Mouse (Mus musculus) gastrocnemius, postnatal 10 days (tissue): ENCODE measurements around the gene Cpxm2. TPM values are rescaled to one million over a fixed set of nuclear protein-coding genes. Genes with fewer than 3 reads are reported as not detected.
A peak's percentile ranks its signal among the peaks of the same experiment; 100 is the strongest.

Experiments used
- DNase-seq: peaks from one replicate; pipeline ENCODE4 v3.0.0; 2021; ENCODE audit warnings: mixed read lengths
- total RNA-seq, 2 experiments: library from RNA; stranded (reverse); gene quantifications; 2 replicates each; pipeline ENCODE4 v1.2.3; 2021

Gene Cpxm2
- total RNA-seq, 2 experiments from 2014 or later = 13.1 to 14.6 TPM

- DNase-seq = no peak
These were observed 9.2 kb downstream of the Cpxm2 start for GRCm38 (mm10) chr7:132145227-132145800.

- no peak for DNase-seq
These were observed 25.9 kb downstream of the Cpxm2 start for GRCm38 (mm10) chr7:132128687-132129086.

- DNase-seq = no peak
These were observed 29.6 kb downstream of the Cpxm2 start for GRCm38 (mm10) chr7:132124948-132125347.

- no peak for DNase-seq
These were observed 31.3 kb downstream of the Cpxm2 start for GRCm38 (mm10) chr7:132123211-132123610.

- no peak for DNase-seq
These were observed 34.7 kb downstream of the Cpxm2 start for GRCm38 (mm10) chr7:132119817-132120216.

- DNase-seq = no peak
These were observed 42.8 kb downstream of the Cpxm2 start for GRCm38 (mm10) chr7:132111770-132112169.

- DNase-seq = no peak
These were observed 44.2 kb downstream of the Cpxm2 start for GRCm38 (mm10) chr7:132110308-132110707.

GRCm38 (mm10) chr7:132106891-132107290 lies 47.6 kb downstream of the Cpxm2 start:
- DNase-seq = no peak

GRCm38 (mm10) chr7:132105326-132105725 lies 49.2 kb downstream of the Cpxm2 start:
- DNase-seq = no peak

GRCm38 (mm10) chr7:132098441-132098840 lies 56.1 kb downstream of the Cpxm2 start:
- DNase-seq = no peak

GRCm38 (mm10) chr7:132094666-132095065 lies 59.9 kb downstream of the Cpxm2 start:
- no peak for DNase-seq

- DNase-seq = peak; percentile 11
These were observed 63.0 kb downstream of the Cpxm2 start for GRCm38 (mm10) chr7:132091551-132091950.

- no peak for DNase-seq
These were observed 65.9 kb downstream of the Cpxm2 start for GRCm38 (mm10) chr7:132088606-132089005.

- DNase-seq = no peak
These were observed 66.4 kb downstream of the Cpxm2 start for GRCm38 (mm10) chr7:132088181-132088580.

- DNase-seq = no peak
These were observed 78.7 kb downstream of the Cpxm2 start for GRCm38 (mm10) chr7:132075825-132076224.

- DNase-seq = no peak
These were observed 80.0 kb downstream of the Cpxm2 start for GRCm38 (mm10) chr7:132074503-132074902.

- no peak for DNase-seq
These were observed 83.5 kb downstream of the Cpxm2 start for GRCm38 (mm10) chr7:132070877-132071625.

- DNase-seq = no peak
These were observed 86.6 kb downstream of the Cpxm2 start for GRCm38 (mm10) chr7:132067951-132068350.

GRCm38 (mm10) chr7:132067511-132067910 lies 87.0 kb downstream of the Cpxm2 start:
- DNase-seq = no peak

GRCm38 (mm10) chr7:132060116-132060515 lies 94.4 kb downstream of the Cpxm2 start:
- DNase-seq = no peak

GRCm38 (mm10) chr7:132056565-132056964 lies 98.0 kb downstream of the Cpxm2 start:
- no peak for DNase-seq

GRCm38 (mm10) chr7:132046662-132047061 lies 107.9 kb downstream of the Cpxm2 start:
- DNase-seq = no peak

- DNase-seq = no peak
These were observed 122.5 kb downstream of the Cpxm2 start for GRCm38 (mm10) chr7:132031940-132032531.

- no peak for DNase-seq
These were observed 127.9 kb downstream of the Cpxm2 start for GRCm38 (mm10) chr7:132026671-132027070.
